Comparison of ENCODE assay signal across 8 mouse cellular contexts in genomic region chr15:90225058-90225575, GRCm38 (mm10). TPM values are rescaled to one million over a fixed set of nuclear protein-coding genes. Genes with fewer than 3 reads are reported as not detected.
A peak's percentile ranks its signal among the peaks of the same experiment; 100 is the strongest.
DNase-seq lines count a peak whose midpoint lies in the region; ATAC-seq and TF ChIP-seq lines count a peak whose summit lies in the region.

No protein-coding gene starts in this region.

- H3K4me3 ChIP-seq in layer of hippocampus, adult 2 months = peak overlapping the region; percentile 90
- H3K4me3 ChIP-seq in cortical plate, adult 2 months (ENCODE audit: insufficient read depth, low read length) = no peak overlapping the region; the same call in 1 of the 2 replicates
- peak overlapping the region; percentile 82 for H3K4me3 ChIP-seq in limb, embryonic 12.5 days (replicated peaks)
- H3K4me3 ChIP-seq in midbrain, embryonic 12.5 days = peak overlapping the region; percentile 84
- peak overlapping the region; percentile 80 for H3K4me3 ChIP-seq in stomach, postnatal 0 days (ENCODE audit: low read depth, low read length)

- H3K27ac ChIP-seq in layer of hippocampus, adult 2 months = no peak overlapping the region
- H3K27ac ChIP-seq in cortical plate, adult 2 months (ENCODE audit: insufficient read depth, low read length) = no peak overlapping the region
- H3K27ac ChIP-seq in limb, embryonic 12.5 days = no peak overlapping the region
- no peak overlapping the region for H3K27ac ChIP-seq in midbrain, embryonic 12.5 days (replicated peaks)
- H3K27ac ChIP-seq in stomach, postnatal 0 days (replicated peaks) = no peak overlapping the region

- TF ChIP-seq EP300 in stomach, postnatal 0 days (optimal IDR thresholded peaks at IDR 0.05) = no peak

- H3K9ac ChIP-seq in limb, embryonic 12.5 days (replicated peaks) = no peak overlapping the region
- H3K9ac ChIP-seq in midbrain, embryonic 12.5 days (replicated peaks) = peak overlapping the region; percentile 90
- no peak overlapping the region; the same call in 1 of the 2 replicates for H3K9ac ChIP-seq in stomach, postnatal 0 days (ENCODE audit: low read length)

- intact Hi-C loops in heart, postnatal 10 days (cut with DNase I) = no loop called here
- intact Hi-C loops in left cerebral cortex, postnatal 36 days (cut with DNase I) = no loop called here

- H3K4me2 ChIP-seq in limb, embryonic 12.5 days = peak overlapping the region; percentile 71
- H3K4me2 ChIP-seq in midbrain, embryonic 12.5 days (replicated peaks) = peak overlapping the region; percentile 71
- H3K4me2 ChIP-seq in stomach, postnatal 0 days (replicated peaks; ENCODE audit: low read depth) = peak overlapping the region; percentile 83

- no peak for TF ChIP-seq POLR2A in cortical plate, adult 2 months (IDR thresholded peaks at IDR 0.05; ENCODE audit: extremely low read depth, insufficient read depth, low read length)

- peaks cover 37% of the 10 kb centered on the region for H3K36me3 ChIP-seq in limb, embryonic 12.5 days
- H3K36me3 ChIP-seq in midbrain, embryonic 12.5 days = peaks cover 40% of the 10 kb centered on the region
- H3K36me3 ChIP-seq in stomach, postnatal 0 days (ENCODE audit: control insufficient read depth, insufficient read depth, low read length) = peaks cover 7% of the 10 kb centered on the region; the same call in 1 of the 2 replicates

- no peak for DNase-seq in layer of hippocampus, adult 2 months (ENCODE audit: low spot score in 2 of 2)
- no peak for DNase-seq in layer of hippocampus, adult 9-11 months
- DNase-seq in heart, postnatal 10 days = peak; percentile 29 to 34
- DNase-seq in stomach, postnatal 0 days (ENCODE audit: low spot score) = peak; percentile 57
- no peak for DNase-seq in left cerebral cortex, postnatal 36 days (ENCODE audit: low spot score in 2 of 2)

- no peaks in the 10 kb centered on the region for H3K9me3 ChIP-seq in limb, embryonic 12.5 days
- no peaks in the 10 kb centered on the region for H3K9me3 ChIP-seq in midbrain, embryonic 12.5 days
- H3K9me3 ChIP-seq in stomach, postnatal 0 days (ENCODE audit: control insufficient read depth, low read length) = no peaks in the 10 kb centered on the region

- H3K27me3 ChIP-seq in limb, embryonic 12.5 days = no peaks in the 10 kb centered on the region
- H3K27me3 ChIP-seq in midbrain, embryonic 12.5 days = no peaks in the 10 kb centered on the region; the same call in 1 of the 2 replicates
- no peaks in the 10 kb centered on the region for H3K27me3 ChIP-seq in stomach, postnatal 0 days (ENCODE audit: control insufficient read depth, insufficient read depth, low read length)

- peak; percentile 67 for TF ChIP-seq CTCF in layer of hippocampus, adult 2 months (conservative IDR thresholded peaks at IDR 0.05)
- peak; percentile 48; the same call in 1 of the 2 replicates for TF ChIP-seq CTCF in cortical plate, adult 2 months (IDR thresholded peaks at IDR 0.05; ENCODE audit: extremely low read depth, insufficient read depth, low read length)
- peak; percentile 67 for TF ChIP-seq CTCF in stomach, postnatal 0 days (IDR thresholded peaks at IDR 0.05; ENCODE audit: low read depth)

- no peak for ATAC-seq in limb, embryonic 12.5 days (ENCODE audit: insufficient number of reproducible peaks, insufficient read depth, low FRiP score, low TSS enrichment, low read depth)
- no peak for ATAC-seq in midbrain, embryonic 12.5 days (ENCODE audit: low FRiP score, low read depth)
- ATAC-seq in stomach, postnatal 0 days (ENCODE audit: low FRiP score, low TSS enrichment) = no peak; the same call in 1 of the 2 replicates

- WGBS in limb, embryonic 12.5 days = 67% methylated on average over 4 of the region's 4 CpGs
- 73% methylated on average over 4 of the region's 4 CpGs for WGBS in midbrain, embryonic 12.5 days
- 63% methylated on average over 4 of the region's 4 CpGs for WGBS in stomach, postnatal 0 days

- H3K4me1 ChIP-seq in cortical plate, adult 2 months (ENCODE audit: control insufficient read depth, insufficient read depth, low read length) = peaks cover 1% of the 10 kb centered on the region; the same call in 1 of the 2 replicates
- peaks cover 8% of the 10 kb centered on the region; the same call in 1 of the 2 replicates for H3K4me1 ChIP-seq in limb, embryonic 12.5 days (replicated peaks)
- H3K4me1 ChIP-seq in midbrain, embryonic 12.5 days = peaks cover 14% of the 10 kb centered on the region
- no peaks in the 10 kb centered on the region for H3K4me1 ChIP-seq in stomach, postnatal 0 days (replicated peaks; ENCODE audit: control insufficient read depth, insufficient read depth)

RNA-seq across cellular contexts. Expression of gene Alg10b, which starts 1.0 kb away (rescaled TPM):
- total RNA-seq in layer of hippocampus, adult 2 months (2021) = 10 to 100 TPM; 27.6 to 31.1 TPM
- polyA plus RNA-seq in cortical plate, adult 2 months (2012; rRNA removed) = 16.2 and 16.8 TPM in 2 replicates
- 10 to 100 TPM; 26.9 to 29.5 TPM for total RNA-seq in heart, postnatal 10 days (2021)
- polyA plus RNA-seq in limb, embryonic 12.5 days (2016; fragmentation: Nextera tagmentation; extraction: Ambion mirVana) = 44.4 and 46.2 TPM in 2 replicates
- polyA plus RNA-seq in midbrain, embryonic 12.5 days (2016; fragmentation: Nextera tagmentation; extraction: Ambion mirVana) = 51.8 and 56.5 TPM in 2 replicates
- 11.3 TPM in 2 replicates for polyA plus RNA-seq in stomach, postnatal 0 days (2015; fragmentation: Nextera tagmentation; extraction: Ambion mirVana)
- total RNA-seq in left cerebral cortex, postnatal 36 days (2021) = 10 to 100 TPM; 26.5 to 29.3 TPM

Comparison
In these comparisons a context has a peak if more than half of its experiments do, and no peak if none do; other contexts are left out.
1. DNase-seq: peak in heart, postnatal 10 days (2 of 2) and stomach, postnatal 0 days (single experiment); none in layer of hippocampus, adult 2 months (0 of 2), layer of hippocampus, adult 9-11 months (single experiment) and left cerebral cortex, postnatal 36 days (0 of 2).
2. Peak in every context shown above with its lines, with median percentiles within 50 percentile points of each other: CTCF ChIP-seq and H3K4me2 ChIP-seq.